Mouse (Mus musculus) urinary bladder, postnatal 14 days (tissue): ENCODE data around the gene Hsd3b5.
A peak's percentile ranks its signal among the peaks of the same experiment; 100 is the strongest.
"Not testable (repeated sequence)": the region's sequence is repeated elsewhere in the genome, so short reads cannot be mapped to it uniquely, and the experiment has no call there.

Experiments used
- DNase-seq: peaks from one replicate; pipeline ENCODE4 v3.0.0; 2021; ENCODE audit warnings: low spot score

The Hsd3b5 gene

DNA sequence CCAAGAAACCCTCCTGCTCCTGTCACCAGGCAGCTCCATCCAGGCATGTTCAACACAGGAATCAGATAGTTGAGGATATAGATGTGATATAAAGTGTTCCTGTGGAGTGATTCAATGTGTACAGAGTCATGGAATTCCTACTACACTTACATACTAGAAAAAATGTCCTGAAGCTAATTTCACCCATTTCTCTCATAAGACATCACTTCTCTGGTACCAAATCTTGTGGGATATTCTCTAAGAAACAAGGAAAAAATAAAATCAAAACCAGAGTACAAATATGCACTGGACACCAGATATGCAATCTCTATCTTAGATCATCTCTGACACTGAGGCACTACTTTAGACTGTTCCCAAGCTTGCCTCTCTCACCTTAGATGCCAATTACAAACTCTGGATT lies at the start of gene Hsd3b5:
TSS of gene Hsd3b5 (minus strand) at position 101 of the 400 bp plus-strand sequence.
- DNase-seq = no peak

GRCm38 (mm10) chr3:98635145-98635544 lies 5.1 kb upstream of the Hsd3b5 start:
- no peak for DNase-seq

DNA sequence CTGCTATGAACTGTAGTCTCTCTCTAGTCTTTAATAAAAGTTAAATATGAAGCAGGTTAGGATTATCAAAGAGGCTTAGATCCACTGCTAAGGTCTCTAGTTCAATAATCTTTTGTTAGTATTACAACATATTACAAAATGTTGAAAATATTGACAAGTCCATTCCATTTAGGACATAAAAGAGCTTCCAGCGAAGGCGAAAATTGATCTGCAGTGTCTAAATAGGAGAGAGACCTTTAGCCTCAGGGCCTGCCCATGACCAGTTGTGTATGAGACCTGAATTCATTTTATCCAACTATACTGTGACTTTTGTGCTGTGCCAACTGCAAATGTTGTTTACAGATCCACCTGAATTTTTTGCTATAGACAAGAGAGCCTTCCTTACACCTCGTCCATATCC lies 419 bp downstream of the Hsd3b5 start:
- DNase-seq = no peak

GRCm38 (mm10) chr3:98616786-98617185 lies 13.3 kb downstream of the Hsd3b5 start:
- DNase-seq = not testable (repeated sequence)

DNA sequence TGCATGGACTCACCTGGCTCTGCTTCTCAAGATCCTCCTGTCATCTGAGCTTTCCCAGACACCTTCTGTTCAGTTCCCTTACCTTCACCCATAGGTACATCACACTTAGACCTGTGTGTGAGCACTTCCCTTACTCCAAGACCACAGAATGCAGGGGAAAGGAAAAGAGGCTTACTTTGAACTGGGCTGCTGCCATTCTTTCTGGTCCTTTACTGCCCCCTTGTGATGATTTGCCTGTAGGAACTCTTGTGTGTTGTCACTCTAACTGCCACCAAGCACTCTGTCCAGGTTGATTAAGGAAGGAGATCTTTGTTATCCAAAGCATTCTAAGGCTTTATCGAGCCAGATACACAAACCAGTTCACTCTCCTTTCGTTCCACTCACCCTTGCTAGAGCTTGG lies 13.8 kb downstream of the Hsd3b5 start:
- not testable (repeated sequence) for DNase-seq

DNA sequence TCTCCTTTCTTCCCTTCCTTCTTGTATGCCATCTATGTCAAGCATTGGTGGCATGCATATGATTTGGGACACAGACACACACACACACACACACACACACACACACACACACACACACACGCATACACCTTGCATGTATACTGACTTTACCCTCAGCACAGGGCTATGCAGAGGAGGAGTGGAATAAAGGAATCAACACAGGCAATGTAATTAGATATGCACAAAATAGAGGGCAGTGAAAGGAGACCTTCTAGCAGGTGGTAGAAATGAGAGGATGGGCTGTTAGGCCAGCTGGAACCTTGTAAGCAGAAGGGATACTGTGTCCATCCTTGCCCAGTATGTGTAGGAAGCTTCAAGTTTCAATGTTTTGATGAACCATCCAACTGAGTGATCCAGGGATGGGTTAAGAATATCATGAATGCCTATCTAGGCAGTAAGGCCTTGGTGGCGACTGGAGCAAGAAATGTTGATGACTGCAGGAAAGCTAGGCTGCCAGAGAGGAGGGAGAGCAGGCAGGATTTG lies 15.6 kb downstream of the Hsd3b5 start:
- not testable (repeated sequence) for DNase-seq

GRCm38 (mm10) chr3:98613963-98614362 lies 16.1 kb downstream of the Hsd3b5 start:
- DNase-seq = no peak

DNA sequence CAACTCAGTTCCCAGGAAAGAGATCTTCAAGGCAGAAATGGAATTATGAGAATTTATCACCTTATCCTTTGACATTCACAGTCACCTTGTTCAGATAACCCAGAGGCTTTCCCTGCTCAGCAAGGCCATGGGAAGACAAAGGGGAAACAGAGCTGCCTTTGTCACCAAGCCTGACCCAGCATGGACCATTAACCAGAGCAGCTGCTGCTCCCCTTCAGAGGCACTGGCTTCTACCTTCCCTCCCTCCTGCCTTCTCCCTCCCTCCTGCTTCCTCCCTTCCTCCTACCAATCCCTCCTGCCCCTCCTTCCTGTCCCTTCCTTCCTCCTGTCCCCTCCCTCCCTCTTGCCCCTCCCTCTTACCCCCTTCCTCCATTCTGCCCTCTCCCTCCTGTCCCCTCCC lies 16.5 kb downstream of the Hsd3b5 start:
- not testable (repeated sequence) for DNase-seq

GRCm38 (mm10) chr3:98588707-98589106 lies 41.3 kb downstream of the Hsd3b5 start, which contains the start of gene Gm10681:
TSS of gene Gm10681 (minus strand) at chr3:98588807.
- DNase-seq = no peak

DNA sequence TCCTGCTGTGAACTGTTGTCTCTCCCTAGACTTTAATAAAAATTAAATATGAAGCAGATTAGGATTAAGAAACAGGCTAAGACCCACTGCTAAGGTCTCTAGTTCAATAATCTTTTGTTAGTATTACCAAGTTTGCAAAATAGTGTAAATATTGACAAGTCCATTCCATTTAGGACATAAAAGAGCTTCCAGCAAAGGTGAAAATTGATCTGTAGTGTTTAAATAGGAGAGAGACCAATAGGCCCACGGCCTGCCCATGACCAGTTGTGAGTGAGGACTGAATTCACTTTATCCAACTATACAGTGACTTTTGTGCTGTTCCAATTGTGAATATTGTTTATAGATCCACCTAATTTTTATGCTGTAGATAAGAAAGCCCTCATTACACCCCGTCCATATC lies 42.3 kb downstream of the Hsd3b5 start:
- DNase-seq = no peak

DNA sequence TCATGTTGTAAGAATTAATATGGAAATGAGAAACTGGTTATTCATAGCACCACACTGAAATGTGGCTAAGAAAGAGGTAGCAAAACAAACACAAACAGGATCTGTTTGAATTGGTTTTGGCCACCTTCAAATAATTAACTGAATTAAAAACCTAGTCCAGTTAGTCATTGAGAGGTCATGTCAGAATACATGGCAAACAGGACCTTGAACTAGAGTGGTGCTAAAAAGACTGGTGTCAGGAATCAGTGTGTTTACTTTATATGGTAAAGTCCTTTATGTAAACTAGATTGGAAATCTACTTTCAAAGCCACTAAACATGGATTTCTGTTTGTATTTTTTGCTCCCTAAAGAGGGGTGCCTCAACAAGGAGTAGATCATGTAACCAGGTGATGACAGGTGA lies 47.4 kb downstream of the Hsd3b5 start:
- DNase-seq = not testable (repeated sequence)

GRCm38 (mm10) chr3:98582202-98582601 lies 47.9 kb downstream of the Hsd3b5 start:
- not testable (repeated sequence) for DNase-seq

- peak; percentile 11 for DNase-seq
Observed at GRCm38 (mm10) chr3:98581024-98581423, 49.0 kb downstream of the Hsd3b5 start.
